10 mouse cellular contexts compared by ENCODE assay signal in genomic region chr12:84812004-84812403, GRCm38 (mm10). TPM values are rescaled to one million over a fixed set of nuclear protein-coding genes. Genes with fewer than 3 reads are reported as not detected.
A peak's percentile ranks its signal among the peaks of the same experiment; 100 is the strongest.
DNase-seq lines count a peak whose midpoint lies in the region; ATAC-seq and TF ChIP-seq lines count a peak whose summit lies in the region.
"Had no signal": no experiment of that assay in that cellular context is flagged by ENCODE, and none has a peak within 500 bp of the region (broad histone marks: within the 10 kb centered on the region; RNA-seq: fewer than 3 reads in every experiment).

No protein-coding gene starts in this region.

- intact Hi-C loops in heart, adult 2 months (cut with DNase I) = no loop called here

- H3K27ac ChIP-seq in heart, adult 2 months = no peak overlapping the region
- H3K27ac ChIP-seq in heart, embryonic 11.5 days (ENCODE audit: low read depth, low read length) = no peak overlapping the region
- no peak overlapping the region for H3K27ac ChIP-seq in hindbrain, embryonic 10.5 days
- H3K27ac ChIP-seq: midbrain, embryonic 13.5 days had no signal

- no peak for TF ChIP-seq EP300 in heart, adult 2 months (IDR thresholded peaks at IDR 0.05; ENCODE audit: insufficient read depth, low read depth, low read length)

- no peaks in the 10 kb centered on the region for H3K36me3 ChIP-seq in heart, adult 2 months (ENCODE audit: control insufficient read depth, insufficient read depth, low read length)
- no peaks in the 10 kb centered on the region for H3K36me3 ChIP-seq in heart, embryonic 11.5 days (ENCODE audit: control insufficient read depth, insufficient read depth, low read length)
- no peaks in the 10 kb centered on the region for H3K36me3 ChIP-seq in hindbrain, embryonic 10.5 days
- H3K36me3 ChIP-seq: midbrain, embryonic 13.5 days had no signal

- 49% methylated on average over 3 of the region's 3 CpGs for WGBS in heart, adult 2 months
- WGBS in heart, embryonic 11.5 days (ENCODE audit: insufficient replicate concordance) = 47% methylated on average over 3 of the region's 3 CpGs
- WGBS in hindbrain, embryonic 10.5 days = 57% methylated on average over 3 of the region's 3 CpGs

- no peak for TF ChIP-seq POLR2A in heart, adult 2 months (IDR thresholded peaks at IDR 0.05; ENCODE audit: insufficient read depth, low read depth, low read length)

- TF ChIP-seq CTCF in heart, adult 2 months (IDR thresholded peaks at IDR 0.05) = peak; percentile 34

- no peaks in the 10 kb centered on the region for H3K9me3 ChIP-seq in heart, embryonic 11.5 days (replicated peaks; ENCODE audit: control insufficient read depth, low read length)
- no peaks in the 10 kb centered on the region for H3K9me3 ChIP-seq in hindbrain, embryonic 10.5 days
- H3K9me3 ChIP-seq: midbrain, embryonic 13.5 days had no signal

- no peak overlapping the region for H3K4me2 ChIP-seq in heart, embryonic 11.5 days
- H3K4me2 ChIP-seq: midbrain, embryonic 13.5 days had no signal

- ATAC-seq in heart, embryonic 11.5 days (replicated peaks; ENCODE audit: insufficient number of reproducible peaks, low FRiP score, low TSS enrichment) = no peak
- ATAC-seq: midbrain, embryonic 13.5 days had no signal

- no peaks in the 10 kb centered on the region for H3K27me3 ChIP-seq in heart, adult 2 months (ENCODE audit: control insufficient read depth, insufficient read depth, low read length)
- peaks cover 46% of the 10 kb centered on the region for H3K27me3 ChIP-seq in heart, embryonic 11.5 days (ENCODE audit: control insufficient read depth, insufficient read depth, low read length)
- no peaks in the 10 kb centered on the region for H3K27me3 ChIP-seq in hindbrain, embryonic 10.5 days (ENCODE audit: insufficient read depth, poor library complexity, severe bottlenecking)
- H3K27me3 ChIP-seq: midbrain, embryonic 13.5 days had no signal

- H3K4me1 ChIP-seq in heart, adult 2 months (ENCODE audit: control insufficient read depth, insufficient read depth, low read length) = peaks cover 1% of the 10 kb centered on the region; the same call in 1 of the 2 replicates
- no peaks in the 10 kb centered on the region for H3K4me1 ChIP-seq in heart, embryonic 11.5 days (ENCODE audit: control insufficient read depth, insufficient read depth, low read length)
- H3K4me1 ChIP-seq in hindbrain, embryonic 10.5 days (replicated peaks) = peaks cover 8% of the 10 kb centered on the region; the same call in 1 of the 2 replicates
- H3K4me1 ChIP-seq: midbrain, embryonic 13.5 days had no signal

- H3K9ac ChIP-seq in heart, adult 2 months (ENCODE audit: low read depth, low read length) = no peak overlapping the region
- H3K9ac ChIP-seq in heart, embryonic 11.5 days (ENCODE audit: low read depth, low read length) = no peak overlapping the region
- H3K9ac ChIP-seq: midbrain, embryonic 13.5 days had no signal

- DNase-seq in heart, adult 2 months = peak in 1 of 2 experiments; percentile 13
- peak; percentile 65 for DNase-seq in 416B (ENCODE audit: low read depth)
- DNase-seq in adipocyte (ENCODE audit: low spot score) = peak; percentile 71
- peak; percentile 22 to 55 for DNase-seq in kidney, postnatal 25 days
- DNase-seq in thymus, adult 18-20 months = no peak
- DNase-seq in right cerebral cortex, adult 2 months (ENCODE audit: low spot score in 2 of 2) = no peak
- DNase-seq in hindbrain, embryonic 10.5 days (ENCODE audit: low spot score) = no peak
- DNase-seq: left cerebral cortex, postnatal 4 days had no signal

- H3K79me2 ChIP-seq in heart, adult 2 months (replicated peaks; ENCODE audit: control insufficient read depth, insufficient read depth, low read length) = no peaks in the 10 kb centered on the region

- H3K4me3 ChIP-seq in heart, adult 2 months = no peak overlapping the region
- no peak overlapping the region for H3K4me3 ChIP-seq in heart, embryonic 11.5 days (ENCODE audit: low read depth, low read length)
- H3K4me3 ChIP-seq in hindbrain, embryonic 10.5 days = no peak overlapping the region
- H3K4me3 ChIP-seq: midbrain, embryonic 13.5 days had no signal

RNA-seq across cellular contexts. Expression of gene Isca2, which starts 39.0 kb away (rescaled TPM):
- total RNA-seq in heart, adult 2 months (2021) = 10 to 100 TPM; 87.1 to 90.3 TPM
- polyA plus RNA-seq in heart, adult 2 months (2012; rRNA removed) = 91.0 and 133 TPM in 2 replicates
- polyA plus RNA-seq in heart, embryonic 11.5 days (2014; fragmentation: Nextera tagmentation; extraction: Ambion mirVana) = 133 and 142 TPM in 2 replicates
- polyA plus RNA-seq in hindbrain, embryonic 10.5 days (2016; fragmentation: Nextera tagmentation; extraction: Ambion mirVana) = 160 and 181 TPM in 2 replicates

RNA-seq across cellular contexts. Expression of gene Npc2, which starts 39.1 kb away (rescaled TPM):
- total RNA-seq in heart, adult 2 months (2021) = 10 to 100 TPM; 27.2 to 27.6 TPM
- 59.5 and 72.3 TPM in 2 replicates for polyA plus RNA-seq in heart, adult 2 months (2012; rRNA removed)
- polyA plus RNA-seq in heart, embryonic 11.5 days (2014; fragmentation: Nextera tagmentation; extraction: Ambion mirVana) = 52.0 and 55.6 TPM in 2 replicates
- 77.2 and 89.0 TPM in 2 replicates for polyA plus RNA-seq in hindbrain, embryonic 10.5 days (2016; fragmentation: Nextera tagmentation; extraction: Ambion mirVana)

Comparison
In these comparisons a context has a peak if more than half of its experiments do, and no peak if none do; other contexts are left out.
1. DNase-seq: peak in 416B (single experiment), adipocyte (single experiment) and kidney, postnatal 25 days (2 of 2); none in thymus, adult 18-20 months (0 of 2), right cerebral cortex, adult 2 months (0 of 2) and hindbrain, embryonic 10.5 days (single experiment).